Comparison of ENCODE assay signal across 7 mouse cellular contexts in the genomic region with DNA sequence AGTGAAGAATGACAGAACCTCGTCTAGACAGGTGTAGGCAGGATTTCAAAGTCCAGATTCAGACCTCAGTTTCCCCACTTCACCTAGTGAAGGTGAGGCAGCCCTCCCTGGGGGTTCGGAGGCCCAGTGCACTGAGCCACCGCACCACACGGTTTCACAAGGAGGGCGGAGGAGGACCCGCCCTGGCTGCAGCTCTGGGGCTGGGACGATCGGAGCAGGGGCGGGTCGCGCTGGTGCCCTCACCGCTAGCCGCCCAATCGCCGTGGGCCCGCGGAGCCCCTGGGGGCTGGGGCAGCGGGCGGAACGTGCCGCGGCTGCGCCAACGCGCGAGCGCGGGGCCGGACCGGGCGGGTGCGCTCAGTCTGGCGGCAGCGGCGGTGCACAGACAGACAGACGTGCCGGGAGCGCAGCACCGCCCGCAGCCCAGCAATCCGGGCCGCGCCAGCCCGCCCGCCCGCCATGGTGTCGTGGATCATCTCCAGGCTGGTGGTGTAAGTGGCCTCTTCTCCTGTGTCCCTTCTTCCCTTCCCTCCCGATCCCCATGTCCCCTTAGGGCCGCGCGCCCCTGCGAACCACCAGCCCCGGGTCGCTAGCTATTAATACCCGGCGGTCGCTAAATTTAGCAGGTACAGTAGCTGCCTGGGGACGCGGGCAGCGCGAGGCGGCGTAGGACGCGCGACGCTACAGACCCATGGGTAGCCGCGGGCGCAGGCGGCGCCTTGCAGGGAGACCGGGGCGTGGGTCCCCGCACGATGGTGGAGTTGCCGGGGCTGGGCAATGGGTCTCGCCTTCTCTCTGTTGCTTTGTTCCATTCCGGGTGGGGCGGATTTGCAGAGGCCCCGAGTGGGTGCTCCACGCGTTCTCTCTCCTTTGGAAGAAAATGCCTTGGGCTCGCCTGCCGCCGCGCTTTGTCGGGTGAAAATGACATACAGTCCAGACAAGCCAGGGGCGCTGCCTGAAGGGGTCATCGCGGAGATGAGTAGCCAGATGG. TPM values are rescaled to one million over a fixed set of nuclear protein-coding genes. Genes with fewer than 3 reads are reported as not detected.
DNase-seq lines count a peak whose midpoint lies in the region; ATAC-seq lines count a peak whose summit lies in the region.

A gene (plus strand): TSS at position 51 of the 991 bp plus-strand sequence.

- ATAC-seq in hematopoietic stem cell, adult 5-6 weeks (replicated peaks in 1 of 2; ENCODE audit: insufficient read depth in 1 of 2, low FRiP score in 2 of 2, low TSS enrichment in 1 of 2, low read depth in 1 of 2, poor library complexity in 2 of 2, severe bottlenecking in 2 of 2): peak; percentile 22 to 69; a peak in 2 of 4 replicates

- DNase-seq in adrenal gland, adult (ENCODE audit: inconsistent age in 2 of 2, low spot score in 1 of 2): peak; percentile 84 to 87
- peak; percentile 75 for DNase-seq in cerebellum, adult 8-10 months
- DNase-seq in frontal cortex, adult 2 months (ENCODE audit: extremely low spot score in 1 of 2, low spot score in 1 of 2): peak in 1 of 2 experiments; percentile 56
- peak; percentile 39 for DNase-seq in left cerebral cortex, adult 11 months (ENCODE audit: low spot score)
- DNase-seq in lung, postnatal 25 days (ENCODE audit: low spot score): peak; percentile 57
- DNase-seq in right cerebral cortex, postnatal 4 days: peak; percentile 70

RNA-seq across cellular contexts. Expression of the gene that starts here (rescaled TPM):
- polyA plus RNA-seq in frontal cortex, adult 2 months (2012; rRNA removed): 72.4 and 82.5 TPM in 2 replicates
- 0.06 TPM in 1 of 2 replicates, not detected in the other for total RNA-seq in hematopoietic stem cell, adult 5-6 weeks (2017)

Comparison
In these comparisons a context has a peak if more than half of its experiments do, and no peak if none do; other contexts are left out.
1. Peak in ATAC-seq in hematopoietic stem cell, adult 5-6 weeks; RNA of the gene not detected or under 1 TPM.